Mouse (Mus musculus) liver, embryonic 14.5 days (tissue): Measurements from ENCODE around the gene Shbg.

Experiments
- CTCF ChIP-seq: IDR thresholded peaks from 2 replicates; pipeline ENCODE4 v1.5.1; 2016; ENCODE audit warnings: antibody characterized with exemption, low read depth, control low read depth
- EP300 ChIP-seq: IDR thresholded peaks from 2 replicates; pipeline ENCODE4 v1.6.1; 2016; ENCODE audit warnings: antibody characterized with exemption, low read depth

DNA sequence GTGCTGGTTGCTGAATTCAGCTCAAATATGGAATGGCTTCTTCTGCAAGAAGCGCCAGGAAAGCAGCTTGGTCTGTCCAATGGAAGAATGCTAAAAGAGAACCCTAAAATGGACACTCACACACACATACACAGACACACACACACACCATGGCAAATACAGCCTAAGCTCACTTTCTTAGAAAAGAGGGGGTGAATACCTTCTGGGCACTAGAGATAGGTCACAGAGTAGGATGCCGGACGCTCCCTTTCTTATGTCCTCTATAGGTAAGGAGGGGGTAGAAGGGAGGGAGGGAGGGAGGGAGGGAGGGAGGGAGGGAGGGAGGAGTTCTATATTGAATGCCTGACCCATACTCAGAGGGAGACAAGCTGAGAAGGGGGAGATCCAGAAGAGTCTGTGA lies 9.2 kb downstream of the Shbg start:
- TF ChIP-seq EP300 (no peak), CTCF (no peak)
